Mouse (Mus musculus): ENCODE data around the gene E030018B13Rik.
A peak's percentile ranks its signal among the peaks of the same experiment; 100 is the strongest.

The E030018B13Rik gene

DNA sequence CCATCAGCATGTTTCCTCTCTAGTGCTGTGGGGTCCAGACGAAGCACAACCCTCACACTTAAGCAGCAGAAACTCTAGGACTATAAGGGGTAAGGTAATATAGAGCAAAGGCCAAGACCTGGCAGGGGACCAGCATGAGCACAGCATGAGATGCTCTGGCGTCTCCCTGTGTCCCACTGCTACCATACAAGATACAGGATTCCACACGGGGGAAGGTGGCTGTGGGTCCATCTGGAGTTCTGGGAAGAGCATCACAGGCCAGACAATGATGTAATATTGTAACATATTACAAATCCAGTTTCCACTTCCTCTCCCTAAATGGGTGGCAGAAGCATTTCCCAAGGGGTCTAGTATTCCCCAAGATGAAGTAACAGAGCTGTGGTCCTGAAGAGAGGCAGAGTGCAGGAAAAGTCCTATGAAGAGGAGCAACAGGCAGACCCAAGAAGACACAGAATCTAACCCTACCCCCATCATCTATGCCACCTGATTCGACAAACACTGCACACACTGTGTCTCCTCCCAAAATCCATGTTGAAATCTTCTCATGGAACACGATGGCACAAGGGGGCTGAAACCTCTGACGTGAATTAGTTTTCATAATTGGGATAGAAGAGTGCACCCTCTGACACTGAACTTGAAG is at the start of gene E030018B13Rik:
Gene E030018B13Rik (plus strand): TSS at position 590 of the 640 bp plus-strand sequence.
- DNase-seq (ENCODE audit: low read depth, low spot score): no peak

DNA sequence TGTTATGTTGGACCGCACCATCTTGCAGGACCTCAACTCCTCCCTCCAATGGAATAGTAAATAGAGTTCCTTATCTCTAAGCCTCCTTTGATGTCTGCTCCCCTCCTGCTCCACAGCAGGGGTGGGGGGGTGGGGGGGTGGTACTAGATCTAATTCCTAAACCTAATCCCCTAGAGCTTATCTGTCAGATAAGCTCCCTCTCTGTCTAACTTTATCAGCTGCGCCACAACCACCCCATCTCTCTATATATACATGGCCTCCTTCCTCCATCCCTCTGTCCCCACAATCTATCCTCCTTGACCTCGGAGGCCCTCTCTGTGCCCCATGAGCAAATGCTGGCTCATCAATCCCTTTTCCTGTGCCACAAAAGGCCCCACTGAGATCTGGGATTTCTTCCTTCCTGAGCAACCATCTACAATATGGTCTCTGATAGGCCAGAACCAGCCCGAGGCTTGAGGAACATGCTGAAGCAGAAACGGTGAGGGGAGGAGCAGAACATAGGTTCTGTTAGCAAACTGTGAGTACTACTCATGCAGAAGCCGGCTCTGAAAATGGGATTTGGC is 48.2 kb upstream of the E030018B13Rik start:
- no peak for DNase-seq (ENCODE audit: low read depth, low spot score)

DNA sequence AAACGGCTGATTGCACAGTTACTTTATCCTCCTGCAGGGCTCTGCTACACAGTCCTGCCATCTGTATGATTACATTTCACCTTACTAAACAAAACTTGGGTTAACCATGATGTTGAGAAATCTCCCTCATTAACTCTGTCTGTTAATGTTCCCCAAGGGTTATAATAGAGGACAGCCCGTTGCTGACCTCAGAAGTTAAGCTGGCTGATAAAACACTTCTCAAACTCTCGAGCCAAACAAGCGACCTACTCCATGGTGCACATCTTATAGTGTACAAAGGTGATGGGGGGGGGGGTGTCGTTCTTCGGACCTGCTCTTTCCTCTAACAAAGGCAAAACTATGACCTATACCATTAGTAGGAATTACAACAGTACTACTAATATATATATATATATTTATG is 45.0 kb upstream of the E030018B13Rik start:
- no peak for DNase-seq (ENCODE audit: low read depth, low spot score)

DNA sequence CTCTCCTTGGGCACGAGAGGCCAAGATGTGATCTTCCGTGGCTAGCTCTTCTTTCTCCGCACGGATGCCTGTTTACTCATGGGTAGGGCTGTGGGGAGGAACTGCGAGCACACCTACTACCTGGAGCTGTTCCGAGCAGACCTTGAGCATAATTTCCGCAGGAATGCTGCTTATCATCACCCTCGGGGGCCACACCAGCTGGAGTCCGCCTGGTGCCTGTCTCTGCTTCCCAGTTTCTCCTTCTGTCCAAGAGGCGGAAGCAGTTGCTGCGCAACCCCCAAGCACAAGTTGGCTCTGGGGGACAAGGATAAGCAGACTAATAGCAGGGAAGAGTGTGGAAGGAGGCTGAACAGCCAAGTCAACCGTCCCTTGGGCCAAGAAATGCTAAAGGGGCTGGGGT is 42.8 kb upstream of the E030018B13Rik start:
- DNase-seq (ENCODE audit: low read depth, low spot score): no peak

DNA sequence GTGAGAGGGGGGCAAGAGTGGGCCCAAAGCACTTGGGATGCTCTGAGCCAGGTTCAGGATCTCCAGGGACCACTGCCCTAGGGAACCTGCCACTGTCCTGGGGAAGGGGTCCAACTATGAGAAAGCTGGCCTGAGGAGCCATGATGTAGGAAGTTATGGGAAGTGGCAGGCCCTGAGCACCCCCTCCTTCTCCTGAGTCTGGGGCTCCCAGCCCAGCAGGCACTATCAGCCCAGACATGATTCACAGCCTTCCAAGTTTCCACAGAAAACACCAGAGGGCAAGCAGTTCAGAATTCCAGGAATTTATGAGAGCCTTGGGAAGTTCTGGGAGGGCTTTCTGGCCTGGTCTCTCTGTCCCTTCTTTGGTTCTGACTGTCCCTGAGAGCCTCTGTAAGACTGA is 41.0 kb upstream of the E030018B13Rik start:
- DNase-seq (ENCODE audit: low read depth, low spot score): no peak

DNA sequence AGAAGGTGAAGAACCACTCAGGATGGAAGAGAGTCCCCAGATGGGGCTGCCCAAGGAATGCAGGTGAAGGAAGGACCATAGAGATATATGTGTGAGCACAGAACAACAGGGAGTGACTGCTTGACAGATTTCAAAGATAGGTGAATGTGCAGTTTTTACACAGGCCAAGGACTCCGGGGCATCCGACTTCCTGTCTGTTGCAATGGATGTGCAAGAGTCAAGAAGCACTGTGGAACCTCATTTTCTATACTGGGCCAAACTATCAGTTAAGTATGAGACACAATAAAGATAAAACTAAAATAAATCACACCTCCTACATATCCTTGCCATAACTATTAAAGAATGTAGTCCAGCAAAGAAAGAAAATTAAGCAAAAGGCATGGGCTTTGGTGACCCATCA is 40.0 kb upstream of the E030018B13Rik start:
- DNase-seq (ENCODE audit: low read depth, low spot score): no peak

DNA sequence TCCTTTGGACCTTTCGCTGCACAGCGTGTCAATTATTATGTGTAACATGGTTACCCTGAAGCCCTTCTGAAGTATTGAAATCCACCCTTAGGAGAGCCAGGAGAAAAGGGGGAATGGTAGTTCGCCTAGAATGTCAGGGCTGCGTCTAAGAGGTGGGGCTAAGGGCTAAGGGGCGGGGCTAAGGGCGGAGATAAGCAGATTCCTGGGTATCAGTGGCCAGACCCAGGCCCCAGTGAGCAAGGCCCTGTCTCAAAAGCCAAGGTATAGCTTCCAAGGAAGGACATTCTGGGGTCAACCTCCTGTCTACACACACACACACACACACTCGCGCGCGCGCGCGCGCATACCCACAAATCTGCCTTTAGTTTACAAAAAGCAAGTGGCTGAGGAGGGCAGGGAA is 39.0 kb upstream of the E030018B13Rik start:
- DNase-seq (ENCODE audit: low read depth, low spot score): no peak

DNA sequence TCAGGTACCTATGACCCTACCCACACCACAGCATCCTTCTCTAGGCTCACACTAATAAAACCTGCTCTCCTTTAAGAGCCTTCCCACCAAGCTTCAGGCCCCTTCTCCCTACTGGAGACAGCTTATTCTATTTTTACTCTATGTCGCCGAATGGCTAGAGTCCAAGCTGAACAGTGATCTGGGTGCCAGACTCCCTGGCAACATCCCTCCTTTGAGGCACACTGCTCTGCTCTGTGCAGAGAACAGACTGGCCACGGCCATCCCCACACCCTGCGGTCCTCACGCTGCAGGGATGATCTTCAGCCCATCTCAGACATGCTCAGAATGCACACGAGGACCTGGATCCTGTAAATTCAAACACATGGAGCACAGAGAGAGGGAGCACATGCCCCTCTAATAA is 37.1 kb upstream of the E030018B13Rik start:
- DNase-seq (ENCODE audit: low read depth, low spot score): no peak

DNA sequence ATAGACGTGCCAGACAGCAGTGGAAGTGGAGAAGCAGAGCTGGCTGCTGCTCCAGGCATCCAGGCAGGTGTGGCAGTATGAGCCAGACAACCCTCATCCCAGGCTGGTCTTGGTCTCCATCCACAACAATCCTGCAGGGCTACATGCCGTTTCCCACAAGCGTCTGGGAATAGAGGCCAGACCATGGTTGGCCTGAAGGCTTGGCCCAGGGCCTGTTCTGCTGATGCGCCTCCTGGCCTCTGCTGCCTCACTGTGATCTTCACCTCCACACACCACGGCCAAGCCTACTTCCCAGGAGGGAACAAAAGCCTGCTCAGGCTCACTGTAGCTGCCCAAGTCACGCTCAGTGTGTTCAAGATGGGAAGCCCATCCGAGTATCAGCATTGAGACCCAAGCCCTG is 33.9 kb upstream of the E030018B13Rik start:
- DNase-seq (ENCODE audit: low read depth, low spot score): no peak

DNA sequence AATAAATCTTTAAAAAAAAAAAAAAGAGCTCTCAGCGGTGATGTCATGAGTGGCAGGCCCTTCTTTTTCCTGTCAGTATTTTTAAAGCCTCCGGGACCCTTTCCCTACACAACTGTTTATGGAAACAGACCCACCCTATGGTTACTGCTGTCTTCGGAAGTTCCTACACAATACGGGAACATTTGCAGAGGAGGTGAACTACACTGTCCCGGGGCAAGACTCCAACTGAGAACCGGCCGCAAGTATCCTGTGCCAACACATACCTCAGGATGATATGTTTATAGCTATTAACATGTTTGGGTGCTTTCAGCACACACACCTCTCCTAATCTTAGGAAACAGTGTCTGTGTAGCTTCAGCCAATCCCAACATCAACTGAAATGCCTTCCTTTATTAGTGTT is 31.6 kb upstream of the E030018B13Rik start:
- no peak for DNase-seq (ENCODE audit: low read depth, low spot score)

DNA sequence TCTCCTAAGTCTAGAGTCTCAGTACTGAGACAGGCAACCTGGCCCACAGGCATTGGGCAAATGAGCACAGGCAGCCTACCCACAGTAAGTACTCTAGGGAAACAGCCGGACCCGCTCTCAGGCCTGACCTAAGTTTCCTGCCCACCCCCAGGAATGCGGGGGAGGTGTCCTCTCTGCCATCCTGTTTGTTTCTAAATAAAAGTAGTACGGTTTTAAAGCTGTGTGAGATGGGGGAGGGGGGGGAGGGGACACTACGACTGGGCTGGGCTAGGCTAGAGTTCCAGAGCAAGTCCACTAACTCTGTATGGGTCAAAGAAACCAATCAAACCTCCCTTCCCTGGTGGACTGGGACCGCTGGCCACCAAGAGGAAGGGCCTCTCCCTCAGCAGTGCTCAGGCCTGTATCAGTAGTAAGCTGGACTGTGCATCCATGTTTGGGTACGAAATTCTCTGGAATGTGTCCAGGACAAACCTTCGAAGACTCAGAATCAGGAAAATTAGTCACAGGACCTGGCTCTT is 29.6 kb upstream of the E030018B13Rik start:
- peak; percentile 34 for DNase-seq (ENCODE audit: low read depth, low spot score)

DNA sequence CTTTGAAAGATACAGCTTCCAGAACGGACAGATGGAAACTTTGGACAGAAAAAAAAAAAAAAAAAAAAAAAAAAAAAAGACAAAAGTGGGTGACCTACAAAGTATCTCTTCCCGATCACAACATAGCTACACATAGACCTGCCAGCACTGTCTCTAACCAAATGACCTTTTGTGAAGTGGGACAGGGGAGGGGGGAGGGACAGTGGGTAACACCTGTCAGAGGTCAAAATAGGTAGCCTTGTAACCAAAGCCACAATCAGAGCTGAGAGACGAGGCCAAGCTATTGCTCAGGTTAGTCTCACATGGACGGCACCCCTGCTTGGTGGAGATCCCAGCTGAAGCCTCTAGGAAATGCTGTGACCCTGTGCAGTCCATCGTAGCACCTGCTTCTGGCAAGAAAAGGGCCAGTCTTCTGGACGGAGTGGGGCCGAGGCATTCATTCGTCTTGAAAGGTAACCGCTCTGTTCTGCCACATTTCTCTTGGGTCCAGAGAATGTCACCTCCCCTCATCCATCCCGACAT is 29.0 kb upstream of the E030018B13Rik start:
- no peak for DNase-seq (ENCODE audit: low read depth, low spot score)

DNA sequence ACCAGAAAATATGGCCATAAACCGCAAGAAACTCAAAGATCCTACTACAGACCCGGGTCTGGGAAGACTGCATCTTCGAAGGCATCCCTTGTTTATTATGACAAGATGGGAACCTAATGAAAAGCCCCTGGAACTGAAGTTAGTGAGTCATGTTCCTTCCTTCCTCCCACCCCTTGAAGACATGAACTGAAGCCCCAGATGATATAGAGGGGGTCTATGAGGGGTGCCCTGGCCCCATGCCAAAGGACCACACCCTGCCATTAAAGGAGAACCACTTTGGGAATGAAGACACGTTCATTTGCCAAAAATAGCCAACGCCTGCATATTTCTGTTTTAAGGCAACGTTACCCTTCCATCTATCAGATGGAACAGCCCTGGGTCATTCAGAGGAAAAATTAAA is 28.0 kb upstream of the E030018B13Rik start:
- DNase-seq (ENCODE audit: low read depth, low spot score): no peak

DNA sequence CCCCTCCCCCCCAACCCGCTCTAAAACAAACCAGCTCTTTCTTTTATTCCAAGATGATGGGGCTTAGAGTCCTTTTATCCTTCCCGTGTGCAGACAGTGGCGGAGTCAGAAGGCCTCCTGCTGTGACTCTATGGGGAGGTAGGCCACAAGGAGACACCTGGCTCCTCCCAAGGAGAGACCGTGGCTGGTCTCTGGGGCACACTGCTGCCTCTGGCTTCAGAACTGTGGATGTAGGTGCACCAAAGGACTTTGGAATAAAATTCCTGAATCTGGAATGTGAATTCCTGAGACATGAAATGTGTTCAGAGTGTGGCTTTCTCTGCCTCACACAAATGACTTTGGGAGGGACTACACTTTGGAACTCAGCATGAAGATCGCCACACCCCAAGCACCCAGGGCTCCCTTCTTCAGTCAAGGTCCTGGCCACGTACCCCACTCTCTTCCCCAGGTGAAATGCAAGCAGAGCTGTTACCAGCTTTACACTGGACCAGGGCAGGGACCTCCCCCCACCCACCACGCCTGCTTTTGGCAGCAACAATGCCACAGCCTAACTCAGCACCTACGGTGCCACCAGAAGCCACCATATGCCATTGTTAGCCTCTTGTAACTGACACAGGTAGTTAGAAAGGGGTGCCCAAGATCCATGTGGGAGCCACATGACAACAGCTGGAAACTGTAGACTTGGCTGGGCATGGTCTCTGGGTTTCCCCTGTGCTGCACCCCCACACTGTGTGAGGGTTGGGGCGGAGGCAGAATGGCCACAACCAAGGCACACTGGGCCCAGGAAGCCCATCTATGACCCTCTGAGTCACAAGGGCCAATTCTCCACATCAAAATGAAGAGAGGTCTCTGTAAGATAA is 27.3 kb upstream of the E030018B13Rik start:
- no peak for DNase-seq (ENCODE audit: low read depth, low spot score)

DNA sequence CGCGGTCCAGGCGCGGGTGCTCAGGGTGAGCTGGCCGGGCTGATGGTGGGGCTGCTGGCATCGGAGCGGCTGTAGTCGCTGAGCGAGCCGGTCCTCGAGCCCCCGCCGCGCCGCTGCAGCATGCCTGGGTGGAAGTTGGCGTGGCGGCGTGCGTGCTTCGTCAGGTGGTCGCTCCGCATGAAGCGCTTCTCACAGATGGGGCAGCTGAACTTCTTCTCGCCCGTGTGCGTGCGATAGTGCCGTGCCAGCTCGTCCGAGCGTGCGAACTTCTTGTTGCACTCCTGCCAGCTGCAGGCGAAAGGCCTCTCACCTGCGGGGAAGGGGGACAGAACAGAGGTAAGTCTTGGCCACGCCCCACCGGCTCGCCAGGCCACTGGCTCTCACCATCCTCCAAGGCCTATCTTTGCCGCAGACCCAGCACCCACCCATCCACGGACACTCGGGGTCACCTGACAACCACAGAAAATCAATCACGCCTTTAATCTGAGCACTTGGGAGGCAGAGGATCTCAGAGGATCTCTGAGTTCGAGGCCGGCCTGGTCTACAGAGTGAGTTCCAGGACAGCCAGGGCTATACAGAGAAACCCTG is 25.1 kb upstream of the E030018B13Rik start:
- no peak for DNase-seq (ENCODE audit: low read depth, low spot score)

DNA sequence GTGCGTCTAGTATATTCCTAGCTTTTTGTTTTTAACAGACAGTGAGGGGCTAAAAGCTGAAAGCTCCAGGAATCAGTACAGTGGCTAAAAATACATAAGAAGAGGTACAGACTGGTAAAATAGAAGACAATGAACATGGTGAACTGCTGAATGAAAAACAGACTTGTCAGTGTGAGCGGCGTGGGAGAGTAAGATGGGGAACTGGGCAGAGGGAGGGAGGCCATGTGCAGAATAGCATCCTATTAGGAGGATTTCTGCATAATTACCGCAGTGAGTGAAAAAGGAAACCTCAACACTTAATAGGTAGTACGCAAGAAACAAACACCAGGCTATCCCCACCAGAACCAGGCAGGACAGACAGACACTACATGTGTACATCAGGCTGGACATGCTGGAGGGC is 23.5 kb upstream of the E030018B13Rik start:
- DNase-seq (ENCODE audit: low read depth, low spot score): no peak

DNA sequence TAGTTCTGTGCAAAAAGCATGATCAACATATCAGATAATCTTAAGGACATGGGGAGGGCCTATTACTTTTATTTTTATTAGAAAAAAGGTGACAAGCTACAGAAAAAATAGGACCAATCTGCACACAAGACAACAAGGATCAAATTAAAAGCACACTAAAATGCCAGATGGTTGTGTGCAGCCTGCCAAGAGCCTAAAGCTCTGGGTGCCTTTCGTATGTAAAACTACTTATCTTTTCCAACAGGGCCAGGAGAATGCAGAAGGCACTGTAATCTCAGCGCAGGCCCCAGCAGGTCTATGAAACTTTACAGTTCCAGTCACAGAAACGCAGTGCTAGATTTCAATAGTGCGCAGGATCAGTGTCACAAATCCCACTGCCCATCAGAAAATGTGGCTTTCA is 22.9 kb upstream of the E030018B13Rik start:
- no peak for DNase-seq (ENCODE audit: low read depth, low spot score)

DNA sequence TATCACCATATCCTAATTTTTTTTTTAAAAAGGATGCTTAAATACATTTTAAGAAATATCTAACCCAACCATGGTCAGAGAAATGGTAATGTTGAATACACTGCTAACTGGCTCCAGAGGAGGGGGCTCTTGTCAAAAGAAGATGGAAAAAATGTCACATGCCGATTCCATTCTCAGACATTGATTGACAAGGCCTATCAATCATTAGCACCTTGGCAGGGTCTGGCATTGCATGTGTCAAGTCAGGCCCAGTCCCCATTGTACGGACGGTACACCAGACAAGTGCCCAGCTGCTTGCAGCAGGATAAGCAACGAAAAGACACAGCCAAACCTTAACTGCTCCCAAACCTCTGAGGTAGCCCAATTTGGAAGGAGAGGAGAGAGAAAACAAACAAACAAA is 22.0 kb upstream of the E030018B13Rik start:
- no peak for DNase-seq (ENCODE audit: low read depth, low spot score)

DNA sequence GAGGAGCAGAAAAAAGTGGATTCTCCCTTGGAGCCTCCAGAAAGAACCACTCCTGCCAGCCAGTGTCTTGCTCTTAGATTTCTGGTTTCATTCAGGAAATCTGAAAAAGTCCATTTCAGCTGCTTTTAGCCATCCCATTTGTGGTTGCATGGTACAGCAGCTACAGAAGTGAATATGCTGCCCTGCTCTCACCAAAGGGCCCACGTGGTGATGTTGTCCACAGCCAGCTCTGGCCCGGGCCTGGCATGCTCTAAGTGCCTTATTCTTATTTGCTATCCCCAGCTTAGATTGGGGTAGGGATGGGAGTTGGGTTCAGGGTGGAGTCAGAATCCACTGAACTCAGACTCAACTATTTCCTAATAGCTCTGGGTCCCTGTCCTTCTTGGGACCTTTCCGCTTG is 21.4 kb upstream of the E030018B13Rik start:
- no peak for DNase-seq (ENCODE audit: low read depth, low spot score)

DNA sequence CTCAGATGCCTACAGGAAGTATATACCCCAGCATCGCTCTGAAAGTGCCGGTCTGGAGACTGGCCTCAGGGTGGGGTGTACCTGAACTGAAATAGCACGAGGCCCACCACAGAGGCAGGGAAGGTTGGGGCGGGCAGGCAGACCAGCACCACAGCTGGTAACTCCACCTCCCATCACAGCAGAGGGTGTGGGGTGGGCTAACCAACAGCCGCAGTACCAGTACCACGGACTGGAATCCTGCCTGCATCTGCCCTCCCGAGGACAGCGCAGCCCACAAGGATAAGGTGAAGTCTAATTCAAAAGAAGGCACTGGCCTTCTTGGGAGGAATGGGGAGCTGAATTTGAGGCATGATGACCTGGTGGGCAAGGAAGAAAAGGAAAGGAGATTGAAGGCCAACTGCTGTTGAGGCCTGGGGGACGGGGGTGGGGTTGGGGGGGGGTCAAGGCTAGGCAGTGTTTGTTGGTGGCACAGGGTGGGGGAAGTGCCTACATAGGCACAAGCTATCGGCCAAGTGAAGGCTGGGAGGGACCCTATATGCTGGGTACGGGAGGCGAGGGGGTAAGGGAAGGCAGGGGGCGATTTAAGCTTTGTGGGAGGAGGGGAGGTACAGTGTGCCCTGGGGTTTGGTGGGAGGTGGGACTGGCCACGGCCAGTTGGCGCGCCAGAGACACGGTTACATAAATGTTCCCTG is 20.2 kb upstream of the E030018B13Rik start:
- DNase-seq (ENCODE audit: low read depth, low spot score): no peak

DNA sequence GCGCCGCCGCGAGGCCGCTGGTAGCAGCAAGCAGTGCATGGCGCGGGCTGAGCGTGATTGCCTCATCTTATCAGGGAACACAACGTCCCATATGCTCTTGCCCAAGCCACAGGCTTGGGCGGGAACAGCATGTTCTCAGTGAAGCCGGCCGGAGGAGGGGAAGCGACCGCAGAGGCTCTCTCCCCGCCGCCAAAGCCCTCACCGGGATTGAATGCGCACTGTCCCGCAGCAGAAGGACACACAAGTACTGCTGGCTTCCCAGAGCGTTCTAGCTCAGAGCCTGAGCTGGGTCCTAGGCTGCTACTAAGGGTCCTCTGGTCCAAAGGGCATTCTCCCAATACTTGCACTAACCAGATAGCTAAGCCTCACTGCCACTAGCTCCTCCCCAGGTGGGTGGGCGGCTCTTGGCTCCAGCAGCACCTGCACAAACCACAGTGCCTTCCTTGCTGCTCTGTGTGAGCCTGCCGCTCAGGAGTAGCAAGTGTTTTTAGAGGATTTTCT is 19.6 kb upstream of the E030018B13Rik start:
- DNase-seq (ENCODE audit: low read depth, low spot score): peak; percentile 85
